Mouse (Mus musculus) myocyte (in vitro differentiated cells): ENCODE results near the gene Pde8b. TPM values are rescaled to one million over a fixed set of nuclear protein-coding genes. Genes with fewer than 3 reads are reported as not detected.
A peak's percentile ranks its signal among the peaks of the same experiment; 100 is the strongest.

Experiments
- H3K27me3 ChIP-seq: one replicate; pipeline ENCODE4 v1.6.1; 2011; ENCODE audit not compliant: control insufficient read depth, insufficient read depth, insufficient read length
- H3K36me3 ChIP-seq: one replicate; pipeline ENCODE4 v1.6.1; 2011; ENCODE audit not compliant: control insufficient read depth, insufficient read depth
- H3K4me2 ChIP-seq: one replicate; pipeline ENCODE4 v1.6.1; 2011; ENCODE audit warnings: low read depth, control low read depth
- H3K4me3 ChIP-seq: one replicate; pipeline ENCODE4 v1.5.1; 2011; ENCODE audit warnings: mild to moderate bottlenecking, control low read depth, moderate library complexity
- H3K79me2 ChIP-seq: one replicate; pipeline ENCODE4 v1.6.1; 2011; ENCODE audit not compliant: control insufficient read depth, insufficient read depth
- H3ac ChIP-seq: one replicate; pipeline ENCODE4 v1.6.1; 2011; ENCODE audit not compliant: control insufficient read depth, insufficient read length
- CEBPB ChIP-seq: IDR thresholded peaks from 2 replicates; pipeline ENCODE4 v1.6.1; 2011; ENCODE audit warnings: mild to moderate bottlenecking, moderate library complexity; ENCODE audit not compliant: poor library complexity, insufficient read depth, severe bottlenecking
- E2F4 ChIP-seq: IDR thresholded peaks from one replicate; pipeline ENCODE4 v1.6.1; 2011; ENCODE audit warnings: mild to moderate bottlenecking, control low read depth, moderate library complexity; ENCODE audit not compliant: insufficient read depth
- MAX ChIP-seq: IDR thresholded peaks from one replicate; pipeline ENCODE4 v1.6.1; 2011; ENCODE audit warnings: low read depth, mild to moderate bottlenecking, control low read depth
- MYOD1 ChIP-seq, 3 experiments: IDR thresholded peaks; one replicate each; pipeline ENCODE4 v1.6.1; 2011; ENCODE audit warnings: control low read depth in 2 of 3, low read depth in 2 of 3, mild to moderate bottlenecking in 2 of 3, moderate library complexity in 1 of 3; ENCODE audit not compliant: insufficient read length in 2 of 3, control insufficient read depth in 1 of 3
- MYOG ChIP-seq, 3 experiments: IDR thresholded peaks; one replicate each; pipeline ENCODE4 v1.6.1; 2011; ENCODE audit warnings: control low read depth in 2 of 3, low read depth in 2 of 3, mild to moderate bottlenecking in 2 of 3; ENCODE audit not compliant: insufficient read length in 2 of 3, control insufficient read depth in 1 of 3, insufficient read depth in 1 of 3
- POLR2A ChIP-seq: IDR thresholded peaks from one replicate; pipeline ENCODE4 v1.6.1; 2011; ENCODE audit warnings: low read depth, mild to moderate bottlenecking, control low read depth, moderate library complexity; ENCODE audit not compliant: insufficient read length
- POLR2AphosphoS2 ChIP-seq: IDR thresholded peaks from one replicate; pipeline ENCODE4 v1.6.1; 2011; ENCODE audit warnings: low read depth, control low read depth; ENCODE audit not compliant: insufficient read length
- REST ChIP-seq: IDR thresholded peaks from one replicate; pipeline ENCODE4 v1.6.1; 2011; ENCODE audit warnings: mild to moderate bottlenecking, control low read depth, moderate library complexity; ENCODE audit not compliant: insufficient read depth, insufficient read length
- SRF ChIP-seq: IDR thresholded peaks from one replicate; pipeline ENCODE4 v1.6.1; 2011; ENCODE audit warnings: low read depth; ENCODE audit not compliant: control insufficient read depth, insufficient read length
- TCF12 ChIP-seq: IDR thresholded peaks from one replicate; pipeline ENCODE4 v1.6.1; 2011; ENCODE audit warnings: mild to moderate bottlenecking, control low read depth; ENCODE audit not compliant: poor library complexity, insufficient read depth, severe bottlenecking
- TCF3 ChIP-seq: IDR thresholded peaks from one replicate; pipeline ENCODE4 v1.6.1; 2011; ENCODE audit warnings: low read depth, control low read depth; ENCODE audit not compliant: insufficient read length
- USF1 ChIP-seq: IDR thresholded peaks from one replicate; pipeline ENCODE4 v1.6.1; 2011; ENCODE audit warnings: low read depth, mild to moderate bottlenecking, control low read depth, moderate library complexity
- polyA plus RNA-seq: library from polyadenylated mRNA; unstranded; fragments of >200 nt; fragmentation: generic; extraction: Trizol; gene quantifications from one replicate; pipeline ENCODE4 v1.2.1, GENCODE M21; 2012; ENCODE audit warnings: missing spikeins

Gene Pde8b
- polyA plus RNA-seq, 1 experiment, result 0.05 TPM

GRCm38 (mm10) chr13:94990516-94990915 lies 259.6 kb downstream of the Pde8b start:
- H3K36me3 ChIP-seq, result no peaks in the 10 kb centered on the region
- no peak overlapping the region for H3ac ChIP-seq
- TF ChIP-seq SRF (no peak), TCF12 (no peak), USF1 (no peak), MAX (no peak), E2F4 (no peak), TCF3 (no peak), POLR2A (no peak), POLR2AphosphoS2 (no peak)

GRCm38 (mm10) chr13:94979081-94979480 lies 271.1 kb downstream of the Pde8b start:
- no peak for TF ChIP-seq TCF3
- no peak for TF ChIP-seq E2F4
- no peak for TF ChIP-seq REST
- no peak for TF ChIP-seq USF1
- no peak for TF ChIP-seq MAX
- no peak for TF ChIP-seq POLR2A
- no peak for TF ChIP-seq POLR2AphosphoS2
- no peak for TF ChIP-seq SRF
- no peak for TF ChIP-seq CEBPB
- TF ChIP-seq MYOD1 (IDR thresholded peaks at IDR 0.05; ENCODE audit: control insufficient read depth in 1 of 3, insufficient read length in 2 of 3, low read depth in 2 of 3), result no peak
- no peaks in the 10 kb centered on the region for H3K27me3 ChIP-seq
- no peak overlapping the region for H3ac ChIP-seq
- H3K36me3 ChIP-seq, result peaks cover 12% of the 10 kb centered on the region
- H3K79me2 ChIP-seq, result no peaks in the 10 kb centered on the region
- H3K4me3 ChIP-seq, result no peak overlapping the region
- H3K4me2 ChIP-seq, result no peak overlapping the region

More at GRCm38 (mm10) chr13:94990516-94990915, 259.6 kb downstream of the Pde8b start:
- Histone ChIP-seq H3K4me3 (no peak overlapping the region), H3K4me2 (no peak overlapping the region), H3K79me2 (no peaks in the 10 kb centered on the region), H3K27me3 (no peaks in the 10 kb centered on the region)

GRCm38 (mm10) chr13:94976219-94977186 lies 273.6 kb downstream of the Pde8b start, which contains the start of gene Wdr41:
Gene Wdr41, plus strand, starts transcription at chr13:94976344.
- H3K27me3 ChIP-seq, result peaks cover 20% of the 10 kb centered on the region
- TF ChIP-seq MAX, result no peak
- peak; percentile 58 for TF ChIP-seq POLR2A
- peak in 2 of 3 experiments; percentile 31 to 58 for TF ChIP-seq MYOD1 (IDR thresholded peaks at IDR 0.05; ENCODE audit: control insufficient read depth in 1 of 3, insufficient read length in 2 of 3, low read depth in 2 of 3)
- peak; percentile 26 for TF ChIP-seq SRF
- peak in 1 of 3 experiments; percentile 23 for TF ChIP-seq MYOG (IDR thresholded peaks at IDR 0.05; ENCODE audit: control insufficient read depth in 1 of 3, insufficient read depth in 1 of 3, insufficient read length in 2 of 3, low read depth in 2 of 3)
- peak within 1 kb of the TSS; percentile 74 for H3K4me2 ChIP-seq
- H3ac ChIP-seq, result peak within 1 kb of the TSS; percentile 72
- H3K36me3 ChIP-seq, result peaks cover 11% of the 10 kb centered on the region
- H3K79me2 ChIP-seq, result no peaks in the 10 kb centered on the region
- H3K4me3 ChIP-seq, result peak within 1 kb of the TSS; percentile 24

GRCm38 (mm10) chr13:94975828-94976218 lies 274.3 kb downstream of the Pde8b start:
- peaks cover 5% of the 10 kb centered on the region for H3K36me3 ChIP-seq
- peaks cover 21% of the 10 kb centered on the region for H3K27me3 ChIP-seq
- no peaks in the 10 kb centered on the region for H3K79me2 ChIP-seq
- H3ac ChIP-seq, result peak overlapping the region; percentile 72
- TF ChIP-seq CEBPB, result no peak
- TF ChIP-seq MYOG (IDR thresholded peaks at IDR 0.05; ENCODE audit: control insufficient read depth in 1 of 3, insufficient read depth in 1 of 3, insufficient read length in 2 of 3, low read depth in 2 of 3), result no peak
- TF ChIP-seq USF1, result no peak
- no peak for TF ChIP-seq MYOD1 (IDR thresholded peaks at IDR 0.05; ENCODE audit: control insufficient read depth in 1 of 3, insufficient read length in 2 of 3, low read depth in 2 of 3)
- TF ChIP-seq MAX, result no peak
- peak overlapping the region; percentile 74 for H3K4me2 ChIP-seq
- peak overlapping the region; percentile 24 for H3K4me3 ChIP-seq

Other genes starting within 250 kb of the Pde8b start
- gene Zbed3, start 73.3 kb upstream of the Pde8b start, polyA plus RNA-seq, result 24.6 TPM
- gene Aggf1, start 125.0 kb upstream of the Pde8b start, polyA plus RNA-seq, result 12.3 TPM
- gene Crhbp, start 194.6 kb upstream of the Pde8b start, polyA plus RNA-seq, result 0.32 TPM
- gene S100z, start 228.4 kb upstream of the Pde8b start, polyA plus RNA-seq, result not detected